Mouse (Mus musculus): ENCODE measurements around the gene Syt14.

DNA sequence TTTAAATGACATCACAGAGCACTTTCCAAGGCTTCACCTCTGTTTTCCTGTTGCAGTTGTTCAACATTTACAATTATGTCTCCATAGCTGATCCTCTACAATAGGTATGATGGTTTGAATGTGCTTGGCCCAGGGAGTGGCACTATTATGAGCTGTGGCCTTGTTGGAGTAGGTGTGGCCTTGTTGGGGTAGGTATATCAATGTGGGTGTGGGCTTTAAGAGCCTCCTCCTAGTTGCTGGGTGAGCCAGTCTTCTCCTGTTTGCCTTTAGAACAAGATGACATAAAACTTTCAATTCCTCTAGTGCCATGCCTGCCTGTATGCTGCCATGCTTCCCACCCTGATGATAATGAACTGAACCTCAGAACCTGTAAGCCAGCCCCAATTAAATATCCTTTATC is 42.1 kb downstream of the Syt14 start:
- no peak for TF ChIP-seq CTCF (IDR thresholded peaks at IDR 0.05; ENCODE audit: control insufficient read depth, insufficient read depth, insufficient replicate concordance, low read depth, low read length)
- TF ChIP-seq POLR2A (IDR thresholded peaks at IDR 0.05; ENCODE audit: control insufficient read depth, low read depth, low read length) = no peak

All from testis, adult 2 months (tissue).